Mouse (Mus musculus) bone marrow macrophage, adult 2 months (primary cell): Measurements from ENCODE around the gene Fer1l5. TPM values are rescaled to one million over a fixed set of nuclear protein-coding genes. Genes with fewer than 3 reads are reported as not detected.

Experiments used
- H3K27ac ChIP-seq: 2 replicates; pipeline ENCODE4 v1.5.1; 2012; ENCODE audit warnings: low read depth, low read length; ENCODE audit not compliant: insufficient read depth
- H3K4me1 ChIP-seq: 2 replicates; pipeline ENCODE4 v1.6.1; 2012; ENCODE audit warnings: low read length; ENCODE audit not compliant: control insufficient read depth, insufficient read depth
- H3K4me3 ChIP-seq: 2 replicates; pipeline ENCODE4 v1.5.1; 2012; ENCODE audit warnings: mild to moderate bottlenecking, low read length, moderate library complexity; ENCODE audit not compliant: insufficient read depth
- CTCF ChIP-seq: IDR thresholded peaks from 2 replicates; pipeline ENCODE4 v1.5.1; 2012; ENCODE audit warnings: low read depth, mild to moderate bottlenecking, low read length, moderate library complexity
- POLR2A ChIP-seq: IDR thresholded peaks from 2 replicates; pipeline ENCODE4 v1.6.1; 2012; ENCODE audit warnings: mild to moderate bottlenecking, low read depth, low read length, borderline replicate concordance
- polyA plus RNA-seq: library from polyadenylated mRNA; stranded (reverse); fragments of >200 nt; gene quantifications from 2 replicates; pipeline ENCODE4 v1.2.4, GENCODE M21; 2012; ENCODE audit not compliant: missing spikeins, insufficient read depth, insufficient read length

The Fer1l5 gene
- polyA plus RNA-seq, 1 experiment: not detected

GRCm38 (mm10) chr1:36404531-36404930, 32.4 kb downstream of the Fer1l5 start:
- TF ChIP-seq CTCF: no peak
- TF ChIP-seq POLR2A: no peak
- H3K4me3 ChIP-seq: no peak overlapping the region
- no peaks in the 10 kb centered on the region for H3K4me1 ChIP-seq
- no peak overlapping the region for H3K27ac ChIP-seq

- H3K27ac ChIP-seq: no peak overlapping the region
- H3K4me3 ChIP-seq: no peak overlapping the region
- TF ChIP-seq CTCF (no peak), POLR2A (no peak)
- no peaks in the 10 kb centered on the region for H3K4me1 ChIP-seq
Observed at GRCm38 (mm10) chr1:36429511-36429910, 57.4 kb downstream of the Fer1l5 start.

- no peak for TF ChIP-seq POLR2A
- TF ChIP-seq CTCF: no peak
- Histone ChIP-seq H3K27ac (no peak overlapping the region), H3K4me3 (no peak overlapping the region), H3K4me1 (peaks cover 14% of the 10 kb centered on the region)
Observed at GRCm38 (mm10) chr1:36432999-36433398, 60.9 kb downstream of the Fer1l5 start.

GRCm38 (mm10) chr1:36433616-36434015, 61.5 kb downstream of the Fer1l5 start:
- H3K4me3 ChIP-seq: no peak overlapping the region
- H3K4me1 ChIP-seq: peaks cover 14% of the 10 kb centered on the region

GRCm38 (mm10) chr1:36435071-36435470, 63.0 kb downstream of the Fer1l5 start:
- H3K27ac ChIP-seq: no peak overlapping the region
- H3K4me3 ChIP-seq: no peak overlapping the region
- TF ChIP-seq CTCF (no peak), POLR2A (no peak)
- peaks cover 14% of the 10 kb centered on the region for H3K4me1 ChIP-seq

More at GRCm38 (mm10) chr1:36433616-36434015, 61.5 kb downstream of the Fer1l5 start:
- H3K27ac ChIP-seq: no peak overlapping the region
- TF ChIP-seq POLR2A (no peak), CTCF (no peak)

- peaks cover 14% of the 10 kb centered on the region for H3K4me1 ChIP-seq
- H3K27ac ChIP-seq: peak overlapping the region; percentile 53
- TF ChIP-seq CTCF (no peak), POLR2A (no peak)
- no peak overlapping the region for H3K4me3 ChIP-seq
Observed at GRCm38 (mm10) chr1:36436515-36436914, 64.4 kb downstream of the Fer1l5 start.

GRCm38 (mm10) chr1:36437223-36437622, 65.1 kb downstream of the Fer1l5 start:
- H3K4me3 ChIP-seq: no peak overlapping the region
- H3K4me1 ChIP-seq: peaks cover 14% of the 10 kb centered on the region
- H3K27ac ChIP-seq: peak overlapping the region; percentile 53
- TF ChIP-seq POLR2A (no peak), CTCF (no peak)

- TF ChIP-seq CTCF (no peak), POLR2A (no peak)
- H3K4me3 ChIP-seq: no peak overlapping the region
- H3K27ac ChIP-seq: no peak overlapping the region
- peaks cover 17% of the 10 kb centered on the region for H3K4me1 ChIP-seq
Observed at GRCm38 (mm10) chr1:36441101-36441500, 69.0 kb downstream of the Fer1l5 start.

GRCm38 (mm10) chr1:36444471-36445464, 72.7 kb downstream of the Fer1l5 start, which contains the start of gene Lman2l:
TSS of gene Lman2l (minus strand) at chr1:36445271.
- peak within 1 kb of the TSS; percentile 97 for H3K27ac ChIP-seq
- peak within 1 kb of the TSS; percentile 82 for H3K4me3 ChIP-seq
- H3K4me1 ChIP-seq: peaks cover 18% of the 10 kb centered on the region
- no peak for TF ChIP-seq POLR2A
- peak; percentile 8; the same call in 1 of the 2 replicates for TF ChIP-seq CTCF

GRCm38 (mm10) chr1:36445508-36445907, 73.4 kb downstream of the Fer1l5 start:
- peak overlapping the region; percentile 97 for H3K27ac ChIP-seq
- H3K4me1 ChIP-seq: peaks cover 18% of the 10 kb centered on the region
- peak overlapping the region; percentile 43 for H3K4me3 ChIP-seq
- TF ChIP-seq POLR2A (no peak), CTCF (no peak)
